Mouse (Mus musculus) embryonic fibroblast, embryonic 13.5 days (primary cell): ENCODE measurements around the gene Trip10. TPM values are rescaled to one million over a fixed set of nuclear protein-coding genes. Genes with fewer than 3 reads are reported as not detected.

ENCODE experiments used
- H3K27ac ChIP-seq: 2 replicates; pipeline ENCODE4 v1.5.1; 2012; ENCODE audit warnings: low read length, control low read depth, inconsistent platforms; ENCODE audit not compliant: insufficient read depth
- H3K4me1 ChIP-seq: 2 replicates; pipeline ENCODE4 v1.6.1; 2011; ENCODE audit warnings: low read length; ENCODE audit not compliant: control insufficient read depth, insufficient read depth
- H3K4me3 ChIP-seq: 2 replicates; pipeline ENCODE4 v1.5.1; 2011; ENCODE audit warnings: mild to moderate bottlenecking, control low read depth, low read length; ENCODE audit not compliant: insufficient read depth
- CTCF ChIP-seq: IDR thresholded peaks from 2 replicates; pipeline ENCODE4 v1.5.1; 2011; ENCODE audit warnings: mild to moderate bottlenecking, control low read depth, low read length, moderate library complexity, borderline replicate concordance; ENCODE audit not compliant: insufficient read depth
- POLR2A ChIP-seq: IDR thresholded peaks from 2 replicates; pipeline ENCODE4 v1.6.1; 2011; ENCODE audit warnings: low read depth, mild to moderate bottlenecking, control low read depth, low read length, moderate library complexity
- polyA plus RNA-seq: library from polyadenylated mRNA; stranded (reverse); fragments of >200 nt; gene quantifications from 2 replicates; pipeline ENCODE4 v1.2.4, GENCODE M21; 2011; ENCODE audit warnings: low read depth; ENCODE audit not compliant: missing spikeins, insufficient read length

The Trip10 gene
- polyA plus RNA-seq, 1 experiment: 61.3 TPM

DNA sequence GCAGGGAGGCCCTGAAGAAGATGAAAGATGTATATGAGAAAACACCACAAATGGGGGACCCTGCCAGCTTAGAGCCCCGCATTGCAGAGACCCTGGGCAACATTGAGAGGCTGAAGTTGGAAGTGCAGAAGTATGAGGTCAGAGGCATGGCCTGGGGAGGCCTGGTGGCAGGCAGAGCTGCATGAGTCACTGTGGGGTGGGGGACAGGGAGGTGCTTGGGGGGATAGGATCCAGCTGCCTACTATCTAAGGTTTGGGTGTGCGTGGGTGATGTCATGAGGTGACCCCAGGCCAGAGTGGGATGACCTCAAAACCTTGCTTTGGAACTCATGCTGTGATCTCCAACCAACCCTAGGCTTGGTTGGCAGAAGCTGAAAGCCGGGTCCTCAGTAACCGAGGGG lies 12.0 kb downstream of the Trip10 start:
- Histone ChIP-seq H3K27ac (no peak overlapping the region), H3K4me1 (no peaks in the 10 kb centered on the region), H3K4me3 (no peak overlapping the region)
- TF ChIP-seq POLR2A (no peak), CTCF (no peak)

DNA sequence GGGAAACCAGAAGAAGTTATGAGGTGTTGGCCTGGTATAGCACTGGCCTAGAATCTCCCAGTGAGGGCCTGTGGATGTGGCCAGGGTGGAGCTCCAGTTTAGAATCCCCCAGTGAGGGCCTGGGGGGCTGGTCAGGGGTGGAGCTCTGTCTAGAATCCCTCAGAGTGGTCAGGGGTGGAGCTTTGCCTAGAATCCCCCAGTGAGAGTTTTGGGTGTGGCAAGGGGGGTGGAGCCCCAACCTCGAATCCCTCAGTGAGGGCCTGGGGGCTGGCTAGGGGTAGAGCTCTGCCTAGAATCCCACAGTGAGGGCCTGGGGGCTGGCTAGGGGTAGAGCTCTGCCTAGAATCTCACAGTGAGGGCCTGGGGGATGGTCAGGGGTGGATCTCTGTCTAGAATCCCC lies 12.5 kb downstream of the Trip10 start:
- TF ChIP-seq POLR2A: no peak
- TF ChIP-seq CTCF: no peak
- Histone ChIP-seq H3K4me1 (no peaks in the 10 kb centered on the region), H3K27ac (no peak overlapping the region), H3K4me3 (no peak overlapping the region)

DNA sequence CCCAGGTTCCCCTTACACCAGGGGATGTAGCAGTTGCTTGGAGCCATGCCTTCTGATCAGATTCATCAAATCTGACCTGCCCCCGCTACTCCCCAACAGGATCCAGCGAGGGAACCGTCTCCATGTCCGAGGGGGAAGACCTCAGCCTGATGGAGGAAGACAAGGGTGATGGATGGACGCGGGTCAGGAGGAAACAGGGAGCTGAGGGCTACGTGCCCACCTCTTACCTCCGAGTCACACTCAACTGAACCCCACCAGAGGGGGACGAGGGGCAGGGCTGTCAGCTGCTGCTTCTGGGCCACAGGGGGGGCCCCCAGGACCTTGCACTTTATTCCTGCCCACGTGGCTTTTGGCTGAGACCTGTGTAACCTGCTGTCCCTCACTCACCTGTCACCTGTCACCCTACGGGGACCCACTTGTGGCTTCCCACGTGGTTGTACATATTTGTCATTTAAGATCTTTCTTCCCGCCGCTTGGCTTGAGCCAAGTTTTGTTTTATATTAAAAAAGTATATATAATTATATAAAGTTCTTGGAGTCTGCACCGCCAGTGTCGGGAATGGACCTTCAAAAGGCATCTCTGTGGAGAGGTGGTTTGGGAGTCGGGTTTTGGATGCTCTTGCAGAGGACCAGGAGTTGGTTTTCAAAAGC lies 13.8 kb downstream of the Trip10 start:
- H3K4me3 ChIP-seq: no peak overlapping the region
- no peak overlapping the region for H3K27ac ChIP-seq
- TF ChIP-seq POLR2A (no peak), CTCF (no peak)
- H3K4me1 ChIP-seq: no peaks in the 10 kb centered on the region

- TF ChIP-seq CTCF: no peak
- TF ChIP-seq POLR2A: no peak
- H3K4me3 ChIP-seq: no peak overlapping the region
Measured at GRCm38 (mm10) chr17:57264164-57264563, 14.9 kb downstream of the Trip10 start.

DNA sequence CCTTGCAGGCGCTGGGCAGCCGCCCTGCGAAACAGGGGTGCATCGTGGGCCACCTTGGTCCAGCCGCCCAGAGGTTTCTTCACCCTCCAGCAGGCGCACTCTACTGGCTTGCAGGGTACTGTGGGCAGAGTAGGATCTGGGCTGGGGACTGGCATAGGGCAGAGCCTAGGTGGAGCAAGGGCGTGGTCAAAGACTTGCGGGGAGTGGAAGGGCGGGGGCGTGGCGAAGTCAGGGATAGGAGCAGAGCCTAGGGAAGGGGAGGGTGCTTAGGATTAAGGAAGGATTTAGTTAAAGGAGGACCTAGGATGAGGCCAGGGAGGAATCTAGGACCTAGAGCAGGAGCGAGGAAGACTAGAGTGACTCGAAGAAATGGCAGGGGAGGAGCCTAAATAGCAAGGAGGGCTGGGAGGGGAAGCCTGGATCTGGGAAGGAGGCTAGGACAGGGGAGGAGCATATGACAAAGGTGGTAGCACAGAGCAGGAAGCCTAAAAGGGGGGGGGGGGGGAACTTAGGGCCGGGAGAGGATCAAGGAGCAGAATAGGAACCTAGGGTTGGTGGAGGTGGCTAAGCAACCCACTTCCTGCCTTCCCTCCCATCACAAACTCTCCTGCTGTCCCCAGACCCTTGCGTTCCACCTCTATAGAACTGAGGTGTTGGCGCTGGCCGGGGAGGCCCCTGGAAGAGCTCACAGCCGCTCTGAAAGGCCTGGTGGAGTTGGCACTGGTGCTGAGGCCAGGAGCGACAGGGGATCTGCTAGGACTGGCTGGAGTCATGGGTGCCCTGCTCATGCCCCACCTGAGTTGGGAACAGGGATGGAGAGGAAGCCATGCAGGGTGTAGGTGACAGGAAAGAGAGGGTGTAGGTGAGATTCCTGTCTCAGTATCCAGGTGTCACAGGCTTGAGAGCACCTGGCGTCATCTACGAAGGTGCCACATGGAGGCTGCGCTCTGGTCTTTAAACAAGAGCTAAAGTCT lies 16.0 kb downstream of the Trip10 start:
- Histone ChIP-seq H3K4me1 (no peaks in the 10 kb centered on the region), H3K27ac (no peak overlapping the region), H3K4me3 (no peak overlapping the region)
- TF ChIP-seq POLR2A: no peak
- TF ChIP-seq CTCF: no peak

More at GRCm38 (mm10) chr17:57264164-57264563, 14.9 kb downstream of the Trip10 start:
- no peaks in the 10 kb centered on the region for H3K4me1 ChIP-seq
- H3K27ac ChIP-seq: no peak overlapping the region

DNA sequence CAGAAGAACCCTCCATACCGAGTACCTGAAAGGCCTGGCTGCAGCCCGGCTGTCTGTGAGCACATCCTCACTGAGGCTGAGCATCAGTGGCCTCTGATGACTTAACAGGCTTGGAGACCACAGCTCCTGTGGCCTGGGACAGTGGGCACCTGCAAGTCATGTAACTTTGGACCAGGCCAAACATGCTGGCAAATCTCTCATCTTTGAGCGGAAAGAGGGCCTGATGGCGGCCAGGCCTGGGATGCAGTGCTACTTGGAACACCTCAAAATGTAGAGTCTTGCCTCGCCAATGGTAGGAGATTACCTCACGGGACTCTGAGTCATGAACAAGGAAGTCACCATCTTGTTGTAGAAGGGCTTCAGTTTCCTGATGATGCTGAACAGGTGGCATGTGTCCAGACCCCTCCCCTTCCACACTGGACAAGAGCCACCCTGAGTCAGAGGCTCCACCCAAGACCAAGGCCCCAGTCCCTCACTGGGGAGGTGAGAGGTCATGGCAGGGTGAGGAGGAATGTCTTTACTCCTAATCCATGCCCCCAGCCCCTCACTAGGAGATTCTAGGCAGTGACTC lies 18.4 kb downstream of the Trip10 start:
- no peak overlapping the region for H3K27ac ChIP-seq
- no peak overlapping the region for H3K4me3 ChIP-seq
- no peaks in the 10 kb centered on the region for H3K4me1 ChIP-seq
- TF ChIP-seq CTCF: no peak
- TF ChIP-seq POLR2A: no peak

- no peaks in the 10 kb centered on the region; the same call in 1 of the 2 replicates for H3K4me1 ChIP-seq
- H3K27ac ChIP-seq: no peak overlapping the region
- no peak for TF ChIP-seq CTCF
- no peak for TF ChIP-seq POLR2A
- H3K4me3 ChIP-seq: no peak overlapping the region
Measured at GRCm38 (mm10) chr17:57271301-57271700, 22.0 kb downstream of the Trip10 start.

DNA sequence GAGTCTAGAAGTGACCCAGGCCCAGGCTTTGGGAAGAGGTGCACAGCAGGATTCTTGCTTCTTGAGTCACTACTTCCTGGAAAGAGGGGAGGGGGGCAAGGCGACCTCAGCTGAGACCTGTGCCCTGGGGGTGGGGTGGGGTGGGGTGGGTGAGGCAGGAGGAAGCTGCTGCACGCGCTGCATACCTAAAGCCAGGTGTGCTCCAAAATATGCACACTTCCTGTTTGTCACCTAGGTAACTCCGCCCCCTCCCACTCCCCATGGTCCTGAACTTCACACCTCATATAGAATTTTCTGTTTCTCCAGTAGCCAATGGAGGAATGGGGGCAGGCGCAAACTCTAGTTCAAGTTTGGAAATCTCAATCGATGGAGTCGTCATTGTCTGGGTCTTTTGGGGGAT lies 24.6 kb downstream of the Trip10 start:
- no peak for TF ChIP-seq POLR2A
- TF ChIP-seq CTCF: no peak

GRCm38 (mm10) chr17:57274686-57275085 lies 25.4 kb downstream of the Trip10 start:
- peak overlapping the region; percentile 32; the same call in 1 of the 2 replicates for H3K27ac ChIP-seq
- H3K4me3 ChIP-seq: peak overlapping the region; percentile 70
- H3K4me1 ChIP-seq: no peaks in the 10 kb centered on the region; the same call in 1 of the 2 replicates
- TF ChIP-seq CTCF: no peak
- TF ChIP-seq POLR2A: no peak

More for the DNA sequence above, 24.6 kb downstream of the Trip10 start:
- Histone ChIP-seq H3K4me1 (no peaks in the 10 kb centered on the region; the same call in 1 of the 2 replicates), H3K4me3 (no peak overlapping the region), H3K27ac (no peak overlapping the region)
